Mouse (Mus musculus): ENCODE measurements around the gene Baiap2l1. TPM values are rescaled to one million over a fixed set of nuclear protein-coding genes. Genes with fewer than 3 reads are reported as not detected.

Gene Baiap2l1
- polyA plus RNA-seq, 1 experiment from 2014 or later = 1.5 TPM

DNA sequence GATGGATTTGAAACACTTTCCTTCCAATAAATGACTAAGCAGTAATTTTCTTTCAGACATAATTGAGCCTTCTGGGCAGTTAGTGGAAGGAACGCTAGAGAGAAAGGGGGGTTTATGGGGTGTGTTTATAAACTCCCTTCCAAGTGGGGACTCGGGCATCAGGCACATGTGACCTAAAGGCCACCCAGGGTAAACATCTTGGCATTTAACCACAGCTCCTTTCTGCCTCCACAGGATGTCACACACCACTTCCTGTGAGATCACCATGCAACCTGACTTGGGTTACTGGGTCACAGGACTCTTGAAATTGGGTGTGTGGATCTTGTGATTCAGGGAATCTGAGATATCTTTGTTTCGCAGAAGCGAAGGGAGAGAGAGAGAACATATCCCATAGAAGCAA lies 136.6 kb downstream of the Baiap2l1 start:
- H3K4me3 ChIP-seq (replicated peaks) = no peak overlapping the region
- H3K4me1 ChIP-seq = peaks cover 41% of the 10 kb centered on the region
- no peaks in the 10 kb centered on the region for H3K27me3 ChIP-seq (replicated peaks)
- H3K27ac ChIP-seq (replicated peaks) = no peak overlapping the region
- no peak for ATAC-seq (ENCODE audit: low FRiP score)
- no peak overlapping the region for H3K9ac ChIP-seq (replicated peaks)
- H3K4me2 ChIP-seq = no peak overlapping the region
- WGBS = 67% methylated on average over 4 of the region's 4 CpGs
- H3K9me3 ChIP-seq (replicated peaks) = no peaks in the 10 kb centered on the region
- H3K36me3 ChIP-seq = peaks cover 11% of the 10 kb centered on the region

DNA sequence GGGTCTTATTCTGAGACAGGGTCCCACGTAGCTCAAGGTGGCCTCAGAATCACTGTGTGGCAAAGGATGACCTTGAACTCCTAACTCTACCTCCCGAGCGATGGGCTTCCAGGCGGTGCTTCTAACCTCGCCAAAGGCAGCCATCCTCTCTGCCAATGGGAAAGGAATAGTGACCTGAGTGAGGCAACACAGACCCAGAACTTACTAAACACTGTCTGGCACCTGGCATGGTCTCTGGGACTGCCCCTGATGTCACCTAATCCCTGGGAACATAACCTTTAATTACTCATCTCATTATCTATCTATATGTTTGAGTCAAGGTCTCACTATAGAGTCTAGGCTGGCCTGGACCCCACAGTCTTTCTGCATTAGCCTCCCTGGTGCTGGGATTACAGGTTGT lies 138.0 kb downstream of the Baiap2l1 start:
- H3K9ac ChIP-seq (replicated peaks) = no peak overlapping the region
- peaks cover 40% of the 10 kb centered on the region for H3K4me1 ChIP-seq
- no peak for ATAC-seq (ENCODE audit: low FRiP score)
- H3K9me3 ChIP-seq (replicated peaks) = no peaks in the 10 kb centered on the region
- peaks cover 22% of the 10 kb centered on the region for H3K36me3 ChIP-seq
- no peak overlapping the region for H3K4me3 ChIP-seq (replicated peaks)
- no peak overlapping the region for H3K4me2 ChIP-seq
- H3K27ac ChIP-seq (replicated peaks) = no peak overlapping the region
- 94% methylated on average over 5 of the region's 5 CpGs for WGBS
- no peaks in the 10 kb centered on the region for H3K27me3 ChIP-seq (replicated peaks)

DNA sequence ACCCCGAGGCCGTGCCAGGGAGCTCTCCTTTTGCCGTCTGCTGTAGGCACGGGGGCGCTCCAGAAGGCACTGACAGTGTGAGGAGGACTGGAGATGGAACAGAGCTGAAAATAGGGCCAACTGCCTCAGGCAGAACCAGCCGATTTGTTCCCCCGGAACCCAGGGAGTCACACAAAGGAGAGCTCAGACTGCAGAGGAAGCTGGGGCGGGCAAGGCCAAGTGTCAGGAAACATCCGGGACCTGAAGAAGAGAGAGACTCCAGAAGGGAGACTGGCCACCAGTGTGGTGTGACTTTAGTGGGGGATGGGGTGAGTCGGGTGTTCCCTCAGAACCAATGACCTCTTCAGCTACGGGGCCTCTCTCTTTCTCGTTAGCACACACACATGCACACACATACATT lies 138.6 kb downstream of the Baiap2l1 start:
- no peak overlapping the region for H3K4me2 ChIP-seq

DNA sequence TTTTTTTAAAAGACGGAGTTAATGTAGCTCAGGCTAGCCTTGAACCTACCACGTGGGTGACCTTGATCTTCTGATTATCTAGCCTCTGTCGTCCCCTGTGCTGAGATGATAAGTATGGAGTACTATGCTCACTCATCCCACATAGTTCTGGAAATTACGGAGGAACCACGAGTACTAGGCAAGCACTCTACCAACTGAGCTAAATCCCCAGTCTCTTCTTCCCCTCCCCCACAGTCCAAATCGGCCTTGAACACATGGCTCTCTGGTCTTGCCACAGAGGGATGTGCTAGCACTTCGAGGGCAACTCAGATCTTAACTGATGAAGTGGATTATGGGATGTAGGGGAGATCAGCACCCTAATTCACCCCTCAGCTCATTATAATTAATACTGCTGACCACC lies 139.9 kb downstream of the Baiap2l1 start:
- Histone ChIP-seq H3K9ac (replicated peaks) (no peak overlapping the region), H3K4me2 (no peak overlapping the region), H3K36me3 (peaks cover 40% of the 10 kb centered on the region), H3K27me3 (replicated peaks) (no peaks in the 10 kb centered on the region), H3K27ac (replicated peaks) (no peak overlapping the region), H3K9me3 (replicated peaks) (no peaks in the 10 kb centered on the region), H3K4me1 (peaks cover 29% of the 10 kb centered on the region), H3K4me3 (replicated peaks) (no peak overlapping the region)
- 95% methylated on average over 7 of the region's 7 CpGs for whole genome bisulfite sequencing
- no peak for ATAC-seq (ENCODE audit: low FRiP score)

More for the DNA sequence above, 138.6 kb downstream of the Baiap2l1 start:
- Histone ChIP-seq H3K4me1 (peaks cover 34% of the 10 kb centered on the region), H3K36me3 (peaks cover 28% of the 10 kb centered on the region), H3K27ac (replicated peaks) (no peak overlapping the region), H3K9me3 (replicated peaks) (no peaks in the 10 kb centered on the region), H3K27me3 (replicated peaks) (no peaks in the 10 kb centered on the region), H3K9ac (replicated peaks) (no peak overlapping the region), H3K4me3 (replicated peaks) (no peak overlapping the region)
- 81% methylated on average over 12 of the region's 12 CpGs for WGBS
- ATAC-seq (ENCODE audit: low FRiP score) = no peak

DNA sequence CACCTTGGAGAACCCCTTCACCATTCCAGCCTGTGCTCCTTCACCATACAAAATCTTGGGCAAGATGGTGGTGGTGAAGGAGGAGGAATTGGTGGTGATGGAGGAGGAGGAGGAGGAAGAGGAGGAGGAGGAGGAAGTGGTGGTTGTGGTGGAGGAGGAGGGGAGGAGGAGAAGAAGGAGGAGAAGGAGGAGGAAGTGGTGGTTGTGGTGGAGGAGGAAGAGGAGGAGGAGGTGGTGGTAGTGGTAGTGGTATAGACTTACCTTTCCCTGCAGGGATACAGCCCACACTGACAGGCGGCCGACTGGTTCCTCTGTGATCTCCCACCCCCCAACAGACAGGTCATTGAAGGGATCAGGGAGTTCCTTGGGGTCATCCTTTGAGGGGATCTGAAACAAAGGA lies 141.9 kb downstream of the Baiap2l1 start:
- Histone ChIP-seq H3K9me3 (replicated peaks) (no peaks in the 10 kb centered on the region), H3K4me2 (no peak overlapping the region), H3K9ac (replicated peaks) (no peak overlapping the region), H3K36me3 (peaks cover 55% of the 10 kb centered on the region), H3K27me3 (replicated peaks) (no peaks in the 10 kb centered on the region), H3K4me3 (replicated peaks) (no peak overlapping the region), H3K4me1 (peaks cover 9% of the 10 kb centered on the region; the same call in 1 of the 2 replicates), H3K27ac (replicated peaks) (no peak overlapping the region)
- no peak for ATAC-seq (ENCODE audit: low FRiP score)
- WGBS = 91% methylated on average over 2 of the region's 2 CpGs

Other genes with a start within 250 kb of the Baiap2l1 start
- 0.15 and 0.38 TPM in 2 replicates for gene Bhlha15, start 167.8 kb downstream of the Baiap2l1 start, polyA plus RNA-seq (2015; fragmentation: Nextera tagmentation; extraction: Ambion mirVana)
- gene Tecpr1, start 134.5 kb downstream of the Baiap2l1 start, polyA plus RNA-seq (2015; fragmentation: Nextera tagmentation; extraction: Ambion mirVana) = 40.3 and 42.6 TPM in 2 replicates
- gene Bri3, start 113.7 kb downstream of the Baiap2l1 start, polyA plus RNA-seq (2015; fragmentation: Nextera tagmentation; extraction: Ambion mirVana) = 91.9 and 106 TPM in 2 replicates
- 13.5 and 15.1 TPM in 2 replicates for gene Nptx2, start 187.8 kb upstream of the Baiap2l1 start, polyA plus RNA-seq (2015; fragmentation: Nextera tagmentation; extraction: Ambion mirVana)